Mouse (Mus musculus) bone marrow macrophage, adult 2 months (primary cell): ENCODE results near the gene Hpn. TPM values are rescaled to one million over a fixed set of nuclear protein-coding genes. Genes with fewer than 3 reads are reported as not detected.
A peak's percentile ranks its signal among the peaks of the same experiment; 100 is the strongest.

ENCODE experiments used
- H3K27ac ChIP-seq: 2 replicates; pipeline ENCODE4 v1.5.1; 2012; ENCODE audit warnings: low read depth, low read length; ENCODE audit not compliant: insufficient read depth
- H3K4me1 ChIP-seq: 2 replicates; pipeline ENCODE4 v1.6.1; 2012; ENCODE audit warnings: low read length; ENCODE audit not compliant: control insufficient read depth, insufficient read depth
- H3K4me3 ChIP-seq: 2 replicates; pipeline ENCODE4 v1.5.1; 2012; ENCODE audit warnings: mild to moderate bottlenecking, low read length, moderate library complexity; ENCODE audit not compliant: insufficient read depth
- CTCF ChIP-seq: IDR thresholded peaks from 2 replicates; pipeline ENCODE4 v1.5.1; 2012; ENCODE audit warnings: low read depth, mild to moderate bottlenecking, low read length, moderate library complexity
- POLR2A ChIP-seq: IDR thresholded peaks from 2 replicates; pipeline ENCODE4 v1.6.1; 2012; ENCODE audit warnings: mild to moderate bottlenecking, low read depth, low read length, borderline replicate concordance
- polyA plus RNA-seq: library from polyadenylated mRNA; stranded (reverse); fragments of >200 nt; gene quantifications from 2 replicates; pipeline ENCODE4 v1.2.4, GENCODE M21; 2012; ENCODE audit not compliant: missing spikeins, insufficient read depth, insufficient read length

The Hpn gene
- polyA plus RNA-seq, 1 experiment: 30.9 TPM

DNA sequence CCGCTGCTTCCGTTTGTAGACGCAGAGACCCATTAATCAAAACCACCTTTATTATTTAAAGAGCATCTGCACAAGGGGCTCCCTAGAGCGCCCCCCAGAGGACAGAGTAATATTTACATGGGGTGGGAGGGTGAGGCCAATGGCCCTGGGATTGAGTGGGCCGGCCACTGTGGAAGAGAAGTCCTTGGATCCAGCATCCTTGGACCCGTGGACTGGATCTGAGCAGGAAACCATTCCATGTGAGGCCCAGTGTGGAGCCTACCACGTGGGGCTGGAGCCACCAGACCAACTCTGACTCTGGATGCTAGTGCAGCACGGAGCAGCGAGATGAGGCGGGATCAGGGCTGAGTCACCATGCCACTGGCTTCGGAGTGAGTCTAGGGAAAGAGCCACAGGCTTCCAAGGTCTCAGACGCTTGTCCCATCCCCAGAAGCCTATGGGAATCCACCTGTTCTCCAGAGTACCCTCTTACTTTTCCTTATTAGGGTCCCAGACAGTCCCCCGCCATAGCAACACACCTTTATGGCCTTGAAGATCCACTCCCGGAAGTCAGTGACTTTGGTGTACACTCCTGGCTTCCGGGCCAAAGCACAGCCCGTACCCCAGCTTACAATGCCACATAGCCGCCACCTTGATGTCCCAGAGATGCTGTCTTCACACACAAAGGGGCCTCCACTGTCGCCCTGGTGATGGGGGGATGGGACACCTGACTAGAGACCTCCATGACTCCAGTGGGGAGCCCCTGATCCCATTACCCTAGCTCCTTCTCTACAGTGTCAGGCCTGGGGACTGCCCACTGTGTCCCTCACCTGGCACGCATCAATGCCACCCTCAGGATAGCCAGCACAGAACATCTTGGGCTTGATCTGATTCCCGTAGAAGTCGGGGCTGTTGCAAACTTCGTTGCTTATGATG, 16.1 kb downstream of the Hpn start:
- H3K27ac ChIP-seq: no peak overlapping the region
- H3K4me3 ChIP-seq: no peak overlapping the region
- TF ChIP-seq CTCF (peak; percentile 23; the same call in 1 of the 2 replicates), POLR2A (no peak)
- H3K4me1 ChIP-seq: peaks cover 6% of the 10 kb centered on the region; the same call in 1 of the 2 replicates

- no peak overlapping the region for H3K27ac ChIP-seq
- TF ChIP-seq POLR2A: no peak
- TF ChIP-seq CTCF: peak; percentile 88
- no peak overlapping the region for H3K4me3 ChIP-seq
Measured at GRCm38 (mm10) chr7:31097583-31098248, 17.4 kb downstream of the Hpn start.

DNA sequence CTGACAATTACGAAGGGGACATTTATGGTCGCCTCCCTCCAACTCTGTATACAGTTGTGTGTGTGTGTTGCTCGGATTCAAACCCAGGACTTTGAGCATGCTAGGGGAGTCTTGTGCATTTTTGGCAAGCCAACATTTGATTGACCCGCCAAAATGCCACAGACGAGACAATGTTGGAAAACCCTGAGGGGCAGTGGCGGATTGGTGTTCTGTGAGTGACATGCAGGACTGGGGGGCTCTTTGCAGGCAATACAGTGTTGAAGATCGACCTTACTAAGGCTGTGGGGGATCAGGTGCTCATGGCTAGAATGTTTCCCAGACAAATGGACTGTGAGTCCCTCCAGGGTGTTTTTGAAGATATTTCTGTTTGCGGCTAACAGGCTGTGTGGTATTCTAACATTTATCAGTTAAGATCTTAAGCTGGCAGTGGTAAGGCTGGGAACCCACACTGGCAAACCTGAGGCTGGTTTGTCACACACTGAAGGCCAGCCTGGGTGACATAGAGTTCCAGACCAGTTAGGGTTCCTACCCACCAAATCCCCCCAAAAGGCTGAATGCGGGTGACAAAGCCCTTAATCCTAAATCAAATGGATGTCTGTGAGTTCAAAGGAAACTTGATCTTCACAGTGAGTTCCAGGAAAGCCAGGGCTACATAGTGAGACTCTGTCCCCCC, 18.1 kb downstream of the Hpn start:
- H3K4me1 ChIP-seq: peaks cover 6% of the 10 kb centered on the region; the same call in 1 of the 2 replicates
- H3K27ac ChIP-seq: no peak overlapping the region
- TF ChIP-seq CTCF (no peak), POLR2A (no peak)
- H3K4me3 ChIP-seq: no peak overlapping the region

More at GRCm38 (mm10) chr7:31097583-31098248, 17.4 kb downstream of the Hpn start:
- peaks cover 6% of the 10 kb centered on the region; the same call in 1 of the 2 replicates for H3K4me1 ChIP-seq

- Histone ChIP-seq H3K27ac (no peak overlapping the region), H3K4me1 (peaks cover 3% of the 10 kb centered on the region)
- TF ChIP-seq POLR2A: no peak
- no peak for TF ChIP-seq CTCF
Measured at GRCm38 (mm10) chr7:31094774-31095501, 20.2 kb downstream of the Hpn start.

GRCm38 (mm10) chr7:31089721-31090120, 25.4 kb downstream of the Hpn start:
- no peak for TF ChIP-seq POLR2A
- no peak for TF ChIP-seq CTCF
- Histone ChIP-seq H3K4me3 (no peak overlapping the region), H3K27ac (peak overlapping the region; percentile 72), H3K4me1 (peaks cover 28% of the 10 kb centered on the region)

More at GRCm38 (mm10) chr7:31094774-31095501, 20.2 kb downstream of the Hpn start:
- H3K4me3 ChIP-seq: no peak overlapping the region

DNA sequence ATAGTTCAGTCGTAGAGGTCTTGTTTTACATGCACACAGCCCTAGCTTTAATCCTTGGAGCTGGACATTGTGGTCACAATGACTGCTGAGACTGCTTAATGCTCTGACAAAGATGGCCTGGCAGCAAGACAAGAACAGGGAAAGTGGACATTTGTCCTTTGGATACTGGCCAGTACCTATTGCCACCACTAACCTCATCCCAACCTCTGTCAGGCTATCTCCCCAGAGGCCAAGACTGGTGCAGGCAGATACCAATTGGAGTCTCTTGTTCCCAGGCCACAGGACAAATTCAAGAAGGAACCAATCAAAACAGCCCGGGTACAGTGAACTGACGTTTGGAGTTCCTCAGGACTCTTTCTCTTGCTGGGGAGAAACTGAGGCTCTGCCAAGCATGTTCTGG, 26.9 kb downstream of the Hpn start:
- Histone ChIP-seq H3K4me1 (peaks cover 28% of the 10 kb centered on the region), H3K4me3 (no peak overlapping the region), H3K27ac (no peak overlapping the region)
- TF ChIP-seq CTCF (no peak), POLR2A (no peak)

DNA sequence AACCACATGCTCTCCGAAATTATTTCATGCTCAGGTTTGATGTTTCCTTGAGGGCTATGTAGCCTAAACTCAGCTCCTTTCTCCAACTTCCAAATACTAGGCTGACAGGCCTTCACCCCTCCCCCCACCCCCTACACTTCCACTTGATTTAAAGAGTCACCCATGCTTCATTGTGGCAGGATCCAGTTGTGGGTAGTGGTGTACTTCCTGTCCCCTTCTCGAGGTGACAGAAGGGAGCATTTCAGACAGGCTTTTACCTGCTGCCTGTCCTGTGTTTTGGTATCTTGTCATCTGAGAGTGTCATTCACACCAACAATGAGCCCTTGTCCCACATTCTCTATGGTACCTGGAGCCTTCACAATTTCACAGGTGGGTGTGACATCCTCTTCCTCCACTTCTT, 27.8 kb downstream of the Hpn start:
- TF ChIP-seq CTCF (no peak), POLR2A (no peak)
- Histone ChIP-seq H3K27ac (no peak overlapping the region), H3K4me3 (no peak overlapping the region), H3K4me1 (peaks cover 28% of the 10 kb centered on the region)

GRCm38 (mm10) chr7:31086175-31086755, 28.8 kb downstream of the Hpn start:
- Histone ChIP-seq H3K4me1 (peaks cover 28% of the 10 kb centered on the region), H3K27ac (no peak overlapping the region), H3K4me3 (no peak overlapping the region)
- no peak for TF ChIP-seq POLR2A
- TF ChIP-seq CTCF: no peak

DNA sequence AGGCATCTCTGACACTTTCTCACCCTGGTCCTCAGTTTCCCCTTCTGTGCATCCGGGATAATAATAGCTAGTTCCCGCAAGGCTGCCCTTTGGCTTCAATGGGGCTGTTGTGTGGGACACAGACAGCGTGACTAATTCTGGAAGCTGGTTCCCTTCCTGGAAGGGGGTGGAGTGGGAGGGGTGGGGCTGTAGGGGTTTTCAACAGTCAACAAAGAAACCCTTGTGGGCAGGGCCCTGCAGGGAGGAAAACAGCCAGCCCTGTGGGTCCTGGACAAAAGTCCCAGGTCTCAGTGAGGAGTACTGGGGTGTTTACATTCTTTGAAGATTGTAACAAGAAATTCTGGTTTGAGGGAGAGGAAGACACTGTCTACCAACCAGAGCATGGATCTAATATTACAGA, 29.9 kb downstream of the Hpn start:
- Histone ChIP-seq H3K4me1 (peaks cover 28% of the 10 kb centered on the region), H3K27ac (no peak overlapping the region), H3K4me3 (no peak overlapping the region)
- no peak for TF ChIP-seq POLR2A
- TF ChIP-seq CTCF: no peak
